Mouse (Mus musculus) telencephalon, adult 2 months (tissue): ENCODE results near the gene Sec22b.

Experiments used
- DNase-seq: peaks from one replicate; pipeline ENCODE4 v3.0.0-alpha.2; 2011; ENCODE audit warnings: low read depth, low spot score

The Sec22b gene

DNA sequence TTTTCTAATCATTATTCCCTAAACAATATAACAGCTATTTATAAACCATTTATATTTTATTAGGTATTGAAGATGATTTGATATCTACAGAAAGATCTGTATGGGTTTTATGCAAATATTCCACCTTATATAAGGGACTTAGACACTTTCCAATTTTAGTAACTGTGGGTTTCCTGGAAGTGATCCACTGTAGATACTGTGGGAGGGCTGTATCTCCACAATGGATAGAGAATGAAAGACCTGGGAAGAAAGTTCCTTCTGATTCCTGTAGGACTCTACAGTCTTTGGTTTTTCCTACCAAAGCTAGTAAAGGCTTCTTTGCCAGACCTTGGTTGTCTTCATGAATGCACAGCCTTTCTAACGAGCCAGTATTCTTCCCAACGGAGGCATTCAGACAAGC is 8.7 kb downstream of the Sec22b start:
- DNase-seq, result no peak

- no peak for DNase-seq
Measured at GRCm38 (mm10) chr3:97911093-97911492, 10.1 kb downstream of the Sec22b start.

GRCm38 (mm10) chr3:97915081-97915480 is 14.1 kb downstream of the Sec22b start:
- DNase-seq, result no peak

DNA sequence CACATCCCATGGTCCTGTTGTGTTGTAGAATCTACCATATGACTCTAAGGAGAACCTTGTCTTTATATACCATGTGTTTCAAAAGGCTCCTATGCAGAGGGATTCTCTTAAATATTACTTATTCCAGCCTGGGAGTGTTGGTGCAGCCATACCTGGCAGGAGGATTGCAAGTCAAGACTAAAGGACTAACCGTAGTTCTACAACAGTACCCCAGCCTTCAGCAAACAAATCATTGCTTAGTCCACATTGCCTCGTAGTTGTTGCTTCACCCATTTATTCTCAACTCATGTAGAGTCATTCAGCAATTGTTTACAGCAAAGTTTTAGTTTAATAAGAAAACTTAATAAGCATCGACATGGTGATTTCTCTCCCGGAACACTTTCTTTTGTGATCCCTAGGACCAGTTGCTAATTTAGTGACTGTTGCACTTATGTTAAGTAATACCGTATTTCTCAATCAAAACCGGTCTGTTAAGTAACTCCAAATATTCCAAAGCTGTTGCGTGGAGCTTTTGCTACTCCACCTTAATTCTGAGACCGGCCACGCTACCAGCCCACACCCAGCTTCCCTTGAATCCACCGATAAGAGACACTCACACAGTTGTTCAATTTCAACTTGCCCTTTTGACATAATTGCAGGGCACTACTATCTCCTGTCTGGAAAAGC is 18.0 kb downstream of the Sec22b start:
- no peak for DNase-seq

- DNase-seq, result no peak
Measured at GRCm38 (mm10) chr3:97925246-97925645, 24.3 kb downstream of the Sec22b start.

DNA sequence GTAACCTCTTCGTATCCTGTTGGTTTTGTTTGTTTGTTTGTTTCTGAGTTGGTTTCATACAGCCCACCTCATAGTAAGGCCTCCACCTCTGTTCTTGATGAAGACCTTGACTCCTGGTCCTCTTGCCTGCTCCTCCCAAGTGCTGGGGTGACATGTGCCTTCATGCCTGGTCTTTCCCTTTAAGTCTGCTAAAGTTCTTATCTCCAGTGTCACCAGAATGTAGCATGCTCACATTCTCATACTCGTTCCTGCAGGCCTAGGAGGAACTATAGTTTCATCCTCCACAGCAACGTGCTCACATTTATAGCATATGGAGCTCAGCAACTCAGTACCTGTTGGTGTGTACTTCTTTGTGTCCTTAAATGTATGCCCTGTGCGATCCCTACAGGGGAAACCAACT is 26.3 kb downstream of the Sec22b start:
- no peak for DNase-seq

- peak; percentile 76 for DNase-seq
Measured at GRCm38 (mm10) chr3:97928968-97929858, 28.2 kb downstream of the Sec22b start.

DNA sequence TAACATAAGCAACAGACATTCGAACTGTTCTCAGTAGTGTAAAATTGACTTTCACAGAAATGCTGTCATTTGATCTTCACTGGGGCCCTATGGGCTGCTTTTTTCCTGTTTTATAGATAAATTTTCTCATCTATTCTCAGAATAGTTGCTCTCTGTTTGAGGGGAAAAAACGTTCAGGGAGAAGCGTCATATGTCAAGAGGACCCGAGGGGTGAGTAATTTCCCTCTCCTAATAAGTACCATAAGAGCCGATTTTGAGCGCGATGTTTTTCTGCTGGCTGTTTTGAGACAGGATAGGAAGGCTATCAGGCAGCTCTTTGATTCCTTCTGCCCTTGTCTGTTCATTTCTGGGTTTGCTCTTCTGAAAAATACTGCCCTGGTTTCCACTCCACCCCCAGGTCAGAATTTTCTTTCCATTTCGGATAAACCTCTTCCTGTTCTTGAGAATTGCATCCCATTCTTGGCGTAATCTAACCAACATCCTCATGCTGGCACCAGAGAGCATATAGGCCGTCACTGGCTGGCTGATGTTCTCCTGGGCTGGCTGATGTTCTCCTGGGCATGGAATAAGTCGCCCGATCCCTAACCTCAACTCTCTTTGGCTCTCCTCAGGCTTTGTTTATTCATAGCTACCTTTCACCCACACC is 29.3 kb downstream of the Sec22b start:
- no peak for DNase-seq

DNA sequence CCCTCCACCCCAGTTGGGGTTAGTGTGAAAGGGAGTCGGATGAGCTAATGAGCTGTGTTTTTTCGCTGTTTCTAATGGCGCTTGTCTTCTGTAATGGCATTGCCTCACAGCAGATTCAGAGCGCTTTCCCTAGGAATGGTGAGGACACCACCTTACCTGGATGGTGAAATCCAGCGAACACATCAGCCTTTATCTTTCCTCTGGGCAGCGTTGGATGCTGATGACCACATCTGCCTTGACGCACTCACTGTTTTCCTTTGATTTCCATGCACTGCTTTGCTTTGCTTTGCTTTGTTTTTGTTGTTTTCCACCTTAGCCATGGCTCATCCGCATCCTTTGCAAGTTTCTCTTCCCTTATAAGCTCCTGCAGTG is 29.8 kb downstream of the Sec22b start:
- no peak for DNase-seq

DNA sequence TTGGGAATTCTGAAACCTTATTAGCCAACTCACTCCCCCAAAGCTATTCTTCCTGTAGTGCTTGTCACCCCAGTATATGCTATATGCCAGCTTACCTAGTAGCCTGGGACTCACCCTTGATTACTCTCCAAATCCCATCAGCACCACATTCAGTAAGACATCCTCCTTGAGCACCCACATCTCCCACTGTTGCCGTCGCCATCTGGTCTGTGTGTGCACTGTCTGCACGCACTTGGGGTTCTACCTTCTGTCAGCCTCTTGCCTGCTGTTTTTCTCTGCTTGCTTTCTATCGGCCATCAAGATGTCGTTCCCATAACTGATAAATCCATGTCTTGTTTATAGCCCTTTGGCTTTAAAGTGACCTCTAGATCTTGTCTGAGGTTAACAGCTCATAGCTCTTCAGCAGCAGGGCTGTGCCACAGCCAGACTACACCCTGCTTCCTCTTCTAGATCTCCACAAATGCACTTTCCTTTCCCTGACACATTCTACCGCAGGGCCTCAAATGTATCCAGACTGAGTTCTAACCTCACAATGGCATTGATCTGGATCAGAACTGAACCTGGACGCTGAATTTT is 30.4 kb downstream of the Sec22b start:
- DNase-seq, result peak; percentile 62

DNA sequence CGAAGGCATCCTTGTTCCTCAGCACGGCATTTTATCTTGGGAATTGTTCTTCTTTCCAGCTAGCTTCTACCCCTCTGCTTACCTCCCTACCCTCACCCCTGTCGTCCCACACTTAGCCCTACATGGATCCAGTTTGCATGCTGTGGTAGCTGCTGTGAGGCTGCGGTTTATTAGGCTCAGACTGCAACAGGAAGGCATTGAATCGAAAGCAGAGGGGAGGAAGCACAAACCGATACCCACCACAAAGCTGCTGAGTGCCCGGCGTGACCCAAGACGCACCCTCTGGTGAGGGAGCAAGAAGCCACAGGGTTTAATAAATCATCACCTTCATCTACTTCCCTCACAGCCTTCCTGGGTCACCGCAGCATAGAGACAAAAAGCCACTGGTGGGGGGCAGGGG is 31.1 kb downstream of the Sec22b start:
- no peak for DNase-seq

DNA sequence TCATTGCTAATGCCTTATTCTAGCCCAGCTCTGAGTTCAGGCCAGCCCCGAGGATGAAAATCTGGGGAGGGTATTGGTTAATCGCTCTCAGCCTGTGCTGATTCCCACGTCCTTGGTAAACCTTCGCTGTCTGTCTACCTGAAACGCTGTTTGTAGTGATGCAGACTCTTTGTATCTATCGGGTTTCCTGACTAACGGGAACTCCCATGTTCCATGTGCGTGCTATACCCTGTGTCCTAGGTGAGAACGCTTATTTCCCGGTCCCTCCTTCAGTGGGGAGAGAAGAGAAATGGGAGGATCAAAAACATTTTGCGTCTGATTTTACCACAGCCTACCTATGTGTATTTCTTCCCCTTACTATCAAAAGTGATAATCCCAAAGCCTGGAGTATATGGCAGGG is 31.8 kb downstream of the Sec22b start:
- DNase-seq, result no peak

DNA sequence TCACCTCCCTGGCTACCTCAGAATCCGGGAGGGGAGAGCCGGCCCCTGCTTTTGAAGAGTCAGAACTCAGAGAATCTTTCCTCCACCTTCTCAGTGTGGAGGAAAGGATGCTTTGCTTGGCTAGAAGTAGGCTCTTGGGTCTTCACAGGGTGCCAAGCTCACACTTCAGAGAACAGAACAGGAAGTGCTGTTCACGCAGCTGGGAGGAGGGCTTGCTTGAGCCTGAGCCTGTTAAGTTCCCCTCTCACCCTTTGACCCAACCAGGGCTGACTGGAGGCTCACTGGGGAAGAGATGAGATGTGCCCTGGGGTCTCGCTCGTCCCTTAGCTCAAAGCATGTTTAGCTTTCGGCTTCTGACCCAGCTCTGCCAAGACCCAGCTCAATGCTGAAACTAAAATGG is 32.3 kb downstream of the Sec22b start:
- DNase-seq, result no peak

DNA sequence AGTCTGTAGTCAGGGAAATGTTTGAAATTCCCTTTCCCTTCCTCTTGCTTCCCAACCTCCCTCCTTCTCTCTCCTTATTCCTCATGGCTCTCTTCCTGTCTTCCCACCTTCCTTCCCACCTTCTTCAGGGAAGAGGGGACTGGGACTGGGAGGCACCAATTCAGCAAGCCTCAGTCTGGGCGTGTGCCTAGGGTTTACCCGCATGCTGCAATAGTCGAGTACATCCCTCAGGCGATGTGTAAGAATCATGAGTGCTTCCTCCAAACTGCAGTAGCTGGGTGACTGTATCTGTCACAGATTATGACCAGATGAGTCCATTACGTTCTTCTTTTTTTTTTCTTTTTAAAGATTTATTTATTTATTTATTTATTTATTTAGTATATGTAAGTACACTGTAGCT is 32.8 kb downstream of the Sec22b start:
- DNase-seq, result no peak

DNA sequence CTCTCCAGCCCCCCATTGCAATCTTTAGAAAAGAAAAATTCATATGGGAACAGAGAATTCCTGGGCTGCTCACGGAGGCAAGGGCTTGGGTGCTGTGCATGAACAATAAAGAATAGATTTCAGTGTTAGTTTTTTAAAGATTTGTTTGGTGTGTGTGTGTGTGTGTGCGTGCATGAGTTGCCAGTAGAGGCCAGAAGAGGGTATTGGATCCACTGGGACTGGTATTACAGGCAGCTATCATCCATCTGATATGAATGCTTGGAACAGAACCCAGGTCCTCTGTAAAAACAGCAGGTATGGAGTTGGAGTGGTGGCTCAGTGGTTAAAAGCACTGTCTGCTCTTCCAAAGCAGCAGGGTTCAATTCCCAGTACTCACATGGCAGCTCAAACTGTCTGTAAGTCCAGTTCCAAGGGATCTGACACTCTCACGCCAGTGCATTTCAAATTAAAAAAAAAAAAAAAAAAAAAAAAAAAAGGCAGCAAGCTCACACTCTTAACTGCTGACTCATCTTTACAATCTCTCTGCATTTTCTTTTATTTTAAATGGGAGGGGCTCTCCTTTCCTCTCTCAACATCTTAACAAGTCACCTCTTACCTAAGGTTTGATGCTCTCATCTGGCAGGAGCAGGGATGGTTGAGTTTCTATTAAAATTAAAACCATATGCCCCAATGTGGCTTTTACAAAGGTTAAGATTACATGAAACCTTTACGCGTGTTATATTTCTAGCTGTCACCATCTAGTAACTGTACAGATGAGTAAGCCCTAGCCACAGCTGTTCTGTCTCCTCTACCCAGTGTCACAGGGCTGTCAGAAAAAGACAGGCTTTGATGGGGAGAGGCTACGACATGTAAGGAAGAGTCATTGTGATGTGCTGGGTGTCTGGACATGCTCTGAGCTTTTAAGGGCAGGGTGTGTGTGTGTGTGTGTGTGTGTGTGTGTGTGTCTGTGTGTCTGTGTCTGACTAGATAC is 33.6 kb downstream of the Sec22b start:
- DNase-seq, result no peak

DNA sequence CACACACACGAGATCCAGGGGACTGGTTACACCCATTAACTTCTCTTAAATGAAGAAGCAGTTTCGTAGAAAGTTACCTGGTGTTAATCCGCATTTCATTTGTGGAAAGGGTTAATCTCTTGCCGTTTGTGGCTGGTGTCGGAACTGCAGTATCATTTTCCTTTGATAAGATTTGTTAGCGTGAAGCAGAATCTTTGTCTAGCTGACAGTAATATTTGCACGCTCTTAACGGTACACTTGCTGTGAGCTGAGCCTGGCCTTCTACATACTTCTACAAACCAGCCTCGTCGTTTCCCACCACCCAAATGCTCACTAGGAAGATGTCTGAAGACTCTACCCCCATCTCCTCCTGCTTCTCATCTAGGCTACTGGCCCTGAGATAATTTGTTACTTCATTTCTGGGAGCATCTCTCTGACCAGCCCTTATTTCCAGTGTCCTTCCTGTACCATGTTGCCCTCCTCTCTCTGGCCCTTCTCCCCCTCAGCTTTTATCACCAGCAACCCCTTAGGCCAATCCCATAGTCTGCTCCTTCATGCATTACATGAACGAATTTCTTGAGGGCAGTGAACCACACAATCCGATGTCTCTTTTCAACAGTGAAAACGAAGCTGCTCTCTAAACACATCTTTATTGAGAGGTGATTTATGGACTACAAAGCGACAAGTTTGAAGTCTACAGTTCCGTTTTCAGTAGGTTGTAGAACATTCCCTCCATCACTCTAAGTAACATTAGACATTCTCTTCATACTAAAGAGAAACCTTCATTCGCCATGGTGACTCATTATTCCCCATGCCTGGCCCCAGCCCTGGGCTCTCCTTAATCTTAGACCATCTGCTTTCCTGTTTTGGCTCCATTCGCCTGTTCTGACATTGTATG is 36.3 kb downstream of the Sec22b start:
- no peak for DNase-seq

DNA sequence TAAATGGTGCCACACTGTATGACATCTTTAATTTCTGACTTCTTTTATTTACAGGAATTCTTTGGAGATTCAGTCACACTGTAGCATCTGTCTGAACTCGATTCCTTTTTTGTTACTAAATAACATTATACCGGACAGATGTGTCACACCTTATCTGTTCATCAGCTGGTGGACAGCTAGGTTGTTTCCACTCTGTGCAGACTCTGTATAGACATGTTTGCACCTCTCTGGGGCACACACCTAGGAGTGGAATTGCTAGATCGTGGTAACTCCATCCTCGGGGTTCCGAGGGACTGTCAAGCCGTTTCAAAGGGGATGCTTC is 36.9 kb downstream of the Sec22b start:
- DNase-seq, result no peak

GRCm38 (mm10) chr3:97938814-97939526 is 38.0 kb downstream of the Sec22b start:
- DNase-seq, result no peak

DNA sequence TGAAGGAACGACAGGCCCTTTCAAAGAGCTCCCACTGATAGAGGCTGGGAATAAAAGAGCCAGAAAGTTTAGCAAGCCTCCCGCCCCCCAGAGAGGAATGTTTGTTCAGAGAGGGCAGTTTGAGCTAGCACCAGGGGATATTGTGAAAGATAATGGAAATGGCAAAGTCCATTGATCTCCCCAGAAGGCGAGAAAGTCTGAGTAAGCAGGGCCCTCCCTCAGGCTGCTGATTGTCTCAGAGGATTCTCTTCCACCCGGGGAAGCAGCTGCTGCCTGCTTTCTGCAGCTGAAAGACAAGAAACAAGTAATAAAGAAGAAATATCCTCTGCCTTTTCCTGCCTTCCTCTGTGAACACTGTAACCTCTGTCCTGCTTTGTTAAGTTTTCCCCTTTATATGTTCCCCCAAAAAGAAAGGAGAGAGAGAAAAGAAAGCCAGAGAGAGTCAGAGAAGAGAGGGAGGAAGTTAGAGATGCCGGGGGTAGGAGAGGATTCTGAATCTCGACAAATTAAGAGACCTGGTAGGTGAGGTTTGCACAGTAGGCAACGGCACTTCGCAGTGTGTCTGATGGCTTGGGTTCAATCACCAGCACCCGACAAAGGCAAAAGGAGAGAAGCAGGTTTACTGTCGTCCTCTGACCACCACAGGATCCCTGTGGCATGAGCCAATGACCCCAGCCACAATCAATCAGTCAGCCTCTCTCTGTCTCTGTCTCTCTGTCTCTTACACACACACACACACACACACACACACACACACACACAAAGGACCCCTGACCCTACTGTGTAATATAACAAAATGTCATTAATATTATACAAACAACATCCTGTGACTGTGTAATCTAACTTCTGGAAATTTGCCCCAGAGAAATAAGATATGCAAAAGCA is 38.9 kb downstream of the Sec22b start:
- no peak for DNase-seq
